Mouse (Mus musculus): Measurements from ENCODE around the gene Phlda1. TPM values are rescaled to one million over a fixed set of nuclear protein-coding genes. Genes with fewer than 3 reads are reported as not detected.

Gene Phlda1
- total RNA-seq (2021) (10 to 100 TPM; 13.4 to 16.2 TPM), polyA plus RNA-seq (2012; rRNA removed) (8.4 and 16.8 TPM in 2 replicates)
- long read RNA-seq, transcript Phlda1-201 (2 exons, 1,949 nt) = major isoform, 32 of 32 reads
- long read RNA-seq, partial matches to known transcripts = 0 of 32 reads
- long read RNA-seq, other reads (novel, unspliced or antisense) = 0 of 32 reads

GRCm38 (mm10) chr10:111506101-111506925, at the start of gene Phlda1:
Phlda1 (plus strand) TSS chr10:111506286.
- peak within 1 kb of the TSS; percentile 89 for H3K9ac ChIP-seq (ENCODE audit: low read depth, low read length)
- no peaks in the 10 kb centered on the region for H3K27me3 ChIP-seq (ENCODE audit: control insufficient read depth, insufficient read depth, low read length)
- peaks cover 4% of the 10 kb centered on the region; the same call in 1 of the 2 replicates for H3K36me3 ChIP-seq (ENCODE audit: control insufficient read depth, insufficient read depth, low read length)
- peak within 1 kb of the TSS; percentile 93 for H3K27ac ChIP-seq
- no peaks in the 10 kb centered on the region for H3K79me2 ChIP-seq (replicated peaks; ENCODE audit: control insufficient read depth, insufficient read depth, low read length)
- H3K4me3 ChIP-seq = peak within 1 kb of the TSS; percentile 82
- intact Hi-C loops (cut with DNase I) = loop anchor here (5.0 to 10.0 kb wide), 4 partner anchors 41 to 308 kb away; no protein-coding TSS in a partner anchor
- under 1% methylated on average over 79 of the region's 94 CpGs for WGBS
- TF ChIP-seq CTCF (IDR thresholded peaks at IDR 0.05) (peak; percentile 51), EP300 (IDR thresholded peaks at IDR 0.05; ENCODE audit: insufficient read depth, low read depth, low read length) (no peak), POLR2A (IDR thresholded peaks at IDR 0.05; ENCODE audit: insufficient read depth, low read depth, low read length) (peak; percentile 87)
- DNase-seq = peak; percentile 97
- H3K4me1 ChIP-seq (ENCODE audit: control insufficient read depth, insufficient read depth, low read length) = peaks cover 4% of the 10 kb centered on the region

- no peak for DNase-seq
- H3K27ac ChIP-seq = no peak overlapping the region
- intact Hi-C loops (cut with DNase I) = no loop called here
- H3K4me1 ChIP-seq (ENCODE audit: control insufficient read depth, insufficient read depth, low read length) = no peaks in the 10 kb centered on the region
- H3K9ac ChIP-seq (ENCODE audit: low read depth, low read length) = no peak overlapping the region
- TF ChIP-seq EP300 (IDR thresholded peaks at IDR 0.05; ENCODE audit: insufficient read depth, low read depth, low read length) (no peak), POLR2A (IDR thresholded peaks at IDR 0.05; ENCODE audit: insufficient read depth, low read depth, low read length) (no peak), CTCF (IDR thresholded peaks at IDR 0.05) (no peak)
- no peaks in the 10 kb centered on the region for H3K27me3 ChIP-seq (ENCODE audit: control insufficient read depth, insufficient read depth, low read length)
- H3K36me3 ChIP-seq (ENCODE audit: control insufficient read depth, insufficient read depth, low read length) = no peaks in the 10 kb centered on the region
- 77% methylated on average over 7 of the region's 7 CpGs for WGBS
- no peaks in the 10 kb centered on the region for H3K79me2 ChIP-seq (replicated peaks; ENCODE audit: control insufficient read depth, insufficient read depth, low read length)
- H3K4me3 ChIP-seq = no peak overlapping the region
These were observed 48.0 kb upstream of the Phlda1 start for GRCm38 (mm10) chr10:111458088-111458487.

DNA sequence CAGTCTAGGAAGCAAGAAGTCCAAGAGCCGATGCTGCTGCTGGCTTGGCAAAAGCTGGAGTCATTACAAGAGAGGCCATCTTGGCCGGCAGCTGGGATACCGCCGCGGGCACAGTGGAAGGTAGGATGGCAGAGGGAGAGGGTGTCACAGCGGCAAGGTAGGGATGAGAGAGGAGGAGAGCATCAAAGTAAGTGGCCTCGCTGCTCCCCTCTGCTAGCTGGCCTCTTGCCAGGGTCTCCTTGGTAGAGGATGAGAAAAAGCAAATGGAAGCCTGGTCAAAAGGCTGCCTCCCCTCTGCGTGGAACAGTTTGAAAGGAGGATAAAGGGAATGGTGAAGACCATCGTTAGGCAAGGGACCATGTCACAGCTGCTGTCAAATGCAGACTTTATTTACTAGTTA, 47.0 kb upstream of the Phlda1 start:
- H3K4me3 ChIP-seq = no peak overlapping the region
- no peaks in the 10 kb centered on the region for H3K27me3 ChIP-seq (ENCODE audit: control insufficient read depth, insufficient read depth, low read length)
- H3K79me2 ChIP-seq (replicated peaks; ENCODE audit: control insufficient read depth, insufficient read depth, low read length) = no peaks in the 10 kb centered on the region
- no peak for DNase-seq
- no peaks in the 10 kb centered on the region for H3K36me3 ChIP-seq (ENCODE audit: control insufficient read depth, insufficient read depth, low read length)
- no peak for TF ChIP-seq EP300 (IDR thresholded peaks at IDR 0.05; ENCODE audit: insufficient read depth, low read depth, low read length)
- no peak for TF ChIP-seq CTCF (IDR thresholded peaks at IDR 0.05)
- TF ChIP-seq POLR2A (IDR thresholded peaks at IDR 0.05; ENCODE audit: insufficient read depth, low read depth, low read length) = no peak
- 78% methylated on average over 9 of the region's 9 CpGs for WGBS
- no peak overlapping the region for H3K27ac ChIP-seq
- intact Hi-C loops (cut with DNase I) = no loop called here
- H3K9ac ChIP-seq (ENCODE audit: low read depth, low read length) = no peak overlapping the region
- no peaks in the 10 kb centered on the region for H3K4me1 ChIP-seq (ENCODE audit: control insufficient read depth, insufficient read depth, low read length)

- no peaks in the 10 kb centered on the region for H3K4me1 ChIP-seq (ENCODE audit: control insufficient read depth, insufficient read depth, low read length)
- no peak overlapping the region for H3K4me3 ChIP-seq
- WGBS = 79% methylated on average over 3 of the region's 3 CpGs
- no peak overlapping the region for H3K9ac ChIP-seq (ENCODE audit: low read depth, low read length)
- intact Hi-C loops (cut with DNase I) = no loop called here
- no peaks in the 10 kb centered on the region for H3K36me3 ChIP-seq (ENCODE audit: control insufficient read depth, insufficient read depth, low read length)
- TF ChIP-seq CTCF (IDR thresholded peaks at IDR 0.05) (no peak), EP300 (IDR thresholded peaks at IDR 0.05; ENCODE audit: insufficient read depth, low read depth, low read length) (no peak), POLR2A (IDR thresholded peaks at IDR 0.05; ENCODE audit: insufficient read depth, low read depth, low read length) (no peak)
- no peaks in the 10 kb centered on the region for H3K27me3 ChIP-seq (ENCODE audit: control insufficient read depth, insufficient read depth, low read length)
- no peak for DNase-seq
- no peak overlapping the region for H3K27ac ChIP-seq
- H3K79me2 ChIP-seq (replicated peaks; ENCODE audit: control insufficient read depth, insufficient read depth, low read length) = no peaks in the 10 kb centered on the region
These were observed 46.2 kb upstream of the Phlda1 start for GRCm38 (mm10) chr10:111459874-111460273.

- DNase-seq = no peak
- no peaks in the 10 kb centered on the region for H3K36me3 ChIP-seq (ENCODE audit: control insufficient read depth, insufficient read depth, low read length)
- no peak overlapping the region for H3K9ac ChIP-seq (ENCODE audit: low read depth, low read length)
- no peak for TF ChIP-seq CTCF (IDR thresholded peaks at IDR 0.05)
- no peak for TF ChIP-seq POLR2A (IDR thresholded peaks at IDR 0.05; ENCODE audit: insufficient read depth, low read depth, low read length)
- no peak for TF ChIP-seq EP300 (IDR thresholded peaks at IDR 0.05; ENCODE audit: insufficient read depth, low read depth, low read length)
- H3K27me3 ChIP-seq (ENCODE audit: control insufficient read depth, insufficient read depth, low read length) = no peaks in the 10 kb centered on the region
- intact Hi-C loops (cut with DNase I) = no loop called here
- H3K79me2 ChIP-seq (replicated peaks; ENCODE audit: control insufficient read depth, insufficient read depth, low read length) = no peaks in the 10 kb centered on the region
- no peaks in the 10 kb centered on the region for H3K4me1 ChIP-seq (ENCODE audit: control insufficient read depth, insufficient read depth, low read length)
- WGBS = 39% methylated on average over 4 of the region's 4 CpGs
- no peak overlapping the region for H3K4me3 ChIP-seq
- H3K27ac ChIP-seq = no peak overlapping the region
These were observed 45.7 kb upstream of the Phlda1 start for GRCm38 (mm10) chr10:111460381-111460780.

- 51% methylated on average over 1 of the region's 1 CpGs for WGBS
- no peak for DNase-seq
- intact Hi-C loops (cut with DNase I) = no loop called here
- no peaks in the 10 kb centered on the region for H3K36me3 ChIP-seq (ENCODE audit: control insufficient read depth, insufficient read depth, low read length)
- H3K27ac ChIP-seq = no peak overlapping the region
- H3K79me2 ChIP-seq (replicated peaks; ENCODE audit: control insufficient read depth, insufficient read depth, low read length) = no peaks in the 10 kb centered on the region
- no peak overlapping the region for H3K9ac ChIP-seq (ENCODE audit: low read depth, low read length)
- H3K4me3 ChIP-seq = no peak overlapping the region
- TF ChIP-seq EP300 (IDR thresholded peaks at IDR 0.05; ENCODE audit: insufficient read depth, low read depth, low read length) (no peak), POLR2A (IDR thresholded peaks at IDR 0.05; ENCODE audit: insufficient read depth, low read depth, low read length) (no peak), CTCF (IDR thresholded peaks at IDR 0.05) (no peak)
- no peaks in the 10 kb centered on the region for H3K27me3 ChIP-seq (ENCODE audit: control insufficient read depth, insufficient read depth, low read length)
- H3K4me1 ChIP-seq (ENCODE audit: control insufficient read depth, insufficient read depth, low read length) = no peaks in the 10 kb centered on the region
These were observed 41.3 kb upstream of the Phlda1 start for GRCm38 (mm10) chr10:111464833-111465232.

All from heart, adult 2 months (tissue).